Mouse (Mus musculus) erythroid progenitor cell, adult 5-6 weeks (primary cell): ENCODE data around the gene Icmt. TPM values are rescaled to one million over a fixed set of nuclear protein-coding genes. Genes with fewer than 3 reads are reported as not detected.

Source experiments
- ATAC-seq: replicated peaks from 2 replicates; pipeline ENCODE4 v1.8.0; 2016; ENCODE audit warnings: moderate number of reproducible peaks, mild to moderate bottlenecking, moderate TSS enrichment, inconsistent platforms; ENCODE audit not compliant: poor library complexity, low FRiP score, severe bottlenecking
- total RNA-seq, 2 experiments: library from RNA; stranded (forward) in 1 of 2; stranded (reverse) in 1 of 2; fragments of 150-400 nt in 1 of 2; fragments of 186-747, 209-891 nt in 1 of 2; gene quantifications; 2 replicates each; pipeline versions ENCODE4 v1.2.3 to v1.2.4; 2015 to 2017; ENCODE audit warnings: low replicate concordance in 2 of 2

The Icmt gene
- total RNA-seq (2015; ENCODE audit: low replicate concordance) = 8.0 and 24.5 TPM in 2 replicates
- total RNA-seq (2017; ENCODE audit: low replicate concordance) = 14.2 TPM in 2 replicates

GRCm38 (mm10) chr4:152296874-152297861 is at the start of gene Icmt:
Gene Icmt, plus strand, starts transcription at chr4:152297227.
- peak; percentile 88 for ATAC-seq

- no peak for ATAC-seq
Measured at GRCm38 (mm10) chr4:152250615-152251014, 46.4 kb upstream of the Icmt start.

- ATAC-seq = no peak
Measured at GRCm38 (mm10) chr4:152253183-152253759, 43.8 kb upstream of the Icmt start.

GRCm38 (mm10) chr4:152257070-152257469 is 40.0 kb upstream of the Icmt start:
- peak; percentile 91 for ATAC-seq

- no peak for ATAC-seq
Measured at GRCm38 (mm10) chr4:152260451-152260850, 36.6 kb upstream of the Icmt start.

- no peak for ATAC-seq
Measured at GRCm38 (mm10) chr4:152262187-152262586, 34.8 kb upstream of the Icmt start.

GRCm38 (mm10) chr4:152263089-152263488 is 33.9 kb upstream of the Icmt start:
- peak; percentile 36; the same call in 1 of the 2 replicates for ATAC-seq

GRCm38 (mm10) chr4:152263512-152264176 is 33.4 kb upstream of the Icmt start:
- ATAC-seq = no peak

- no peak for ATAC-seq
Measured at GRCm38 (mm10) chr4:152264177-152264530, 32.9 kb upstream of the Icmt start.

GRCm38 (mm10) chr4:152264867-152265568 is 32.0 kb upstream of the Icmt start:
- ATAC-seq = no peak

GRCm38 (mm10) chr4:152265791-152266190 is 31.2 kb upstream of the Icmt start:
- no peak for ATAC-seq

GRCm38 (mm10) chr4:152266236-152266895 is 30.7 kb upstream of the Icmt start:
- no peak for ATAC-seq

GRCm38 (mm10) chr4:152267748-152268369 is 29.2 kb upstream of the Icmt start:
- ATAC-seq = no peak

GRCm38 (mm10) chr4:152269967-152270366 is 27.1 kb upstream of the Icmt start:
- ATAC-seq = no peak

- ATAC-seq = no peak
Measured at GRCm38 (mm10) chr4:152270599-152270998, 26.4 kb upstream of the Icmt start.

- ATAC-seq = no peak
Measured at GRCm38 (mm10) chr4:152271334-152271733, 25.7 kb upstream of the Icmt start.

GRCm38 (mm10) chr4:152272006-152272405 is 25.0 kb upstream of the Icmt start:
- ATAC-seq = no peak

GRCm38 (mm10) chr4:152272449-152273049 is 24.5 kb upstream of the Icmt start:
- ATAC-seq = no peak
